Mouse (Mus musculus) midbrain, embryonic 13.5 days (tissue): ENCODE results near the gene Gpr39. TPM values are rescaled to one million over a fixed set of nuclear protein-coding genes. Genes with fewer than 3 reads are reported as not detected.

Source experiments
- ATAC-seq: fragments of 200-750 bp; cut with Nextera tagmentation; 2 replicates; pipeline ENCODE4 v1.8.0; 2017; ENCODE audit warnings: mild to moderate bottlenecking, moderate TSS enrichment, moderate library complexity
- H3K27ac ChIP-seq: fragments of 300-500 bp; sonication (generic); 2 replicates; pipeline ENCODE4 v1.5.1; 2015; ENCODE audit warnings: inconsistent platforms, mild to moderate bottlenecking, moderate library complexity
- H3K27me3 ChIP-seq: fragments of 300-500 bp; sonication (generic); 2 replicates; pipeline ENCODE4 v1.6.1; 2015; ENCODE audit warnings: mild to moderate bottlenecking, inconsistent platforms
- H3K36me3 ChIP-seq: fragments of 300-500 bp; sonication (generic); 2 replicates; pipeline ENCODE4 v1.6.1; 2015; ENCODE audit warnings: mild to moderate bottlenecking, inconsistent platforms
- H3K4me1 ChIP-seq: fragments of 300-500 bp; sonication (generic); replicated peaks from 2 replicates; pipeline ENCODE4 v1.6.1; 2015; ENCODE audit warnings: inconsistent platforms
- H3K4me2 ChIP-seq: fragments of 300-500 bp; sonication (generic); replicated peaks from 2 replicates; pipeline ENCODE4 v1.6.1; 2015; ENCODE audit warnings: moderate library complexity, mild to moderate bottlenecking, inconsistent platforms
- H3K4me3 ChIP-seq: fragments of 300-500 bp; sonication (generic); replicated peaks from 2 replicates; pipeline ENCODE4 v1.5.1; 2015; ENCODE audit warnings: mild to moderate bottlenecking, inconsistent platforms
- H3K9ac ChIP-seq: fragments of 300-500 bp; sonication (generic); replicated peaks from 2 replicates; pipeline ENCODE4 v1.6.1; 2015; ENCODE audit warnings: mild to moderate bottlenecking, inconsistent platforms
- H3K9me3 ChIP-seq: fragments of 300-500 bp; sonication (generic); 2 replicates; pipeline ENCODE4 v1.6.1; 2016; ENCODE audit warnings: mild to moderate bottlenecking, inconsistent platforms
- WGBS: fragments of 180-500 bp; shearing (Covaris S2); methylation state at CpG from one replicate; pipeline ENCODE4 v1.1.7; 2015; 5-methylcytosine and 5-hydroxymethylcytosine counted together
- polyA plus RNA-seq: library from polyadenylated mRNA; unstranded; fragments of >200 nt; fragmentation: Nextera tagmentation; extraction: Ambion mirVana; gene quantifications from 2 replicates; pipeline ENCODE4 v1.2.1, GENCODE M21; 2015

Gpr39 gene
- polyA plus RNA-seq, 1 experiment from 2014 or later, result not detected

GRCm38 (mm10) chr1:125920696-125921095, 243.9 kb downstream of the Gpr39 start:
- 92% methylated on average over 3 of the region's 3 CpGs for WGBS
- H3K4me3 ChIP-seq, result no peak overlapping the region

GRCm38 (mm10) chr1:125923062-125923461, 246.3 kb downstream of the Gpr39 start:
- Histone ChIP-seq H3K4me2 (no peak overlapping the region), H3K4me1 (no peaks in the 10 kb centered on the region), H3K36me3 (0 out of 2 replicates have a peak, but pooled peaks cover 2% of the 10 kb centered on the region), H3K27ac (no peak overlapping the region), H3K9me3 (no peaks in the 10 kb centered on the region), H3K27me3 (no peaks in the 10 kb centered on the region), H3K4me3 (no peak overlapping the region), H3K9ac (no peak overlapping the region)
- WGBS, result 88% methylated on average over 2 of the region's 2 CpGs
- ATAC-seq, result no peak

More at GRCm38 (mm10) chr1:125920696-125921095, 243.9 kb downstream of the Gpr39 start:
- Histone ChIP-seq H3K36me3 (0 out of 2 replicates have a peak, but pooled peaks cover 2% of the 10 kb centered on the region), H3K4me2 (no peak overlapping the region), H3K27me3 (0 out of 2 replicates have a peak, but pooled peaks cover under 1% of the 10 kb centered on the region), H3K27ac (no peak overlapping the region), H3K4me1 (no peaks in the 10 kb centered on the region), H3K9ac (no peak overlapping the region), H3K9me3 (no peaks in the 10 kb centered on the region)
- no peak for ATAC-seq

Other genes with a start within 250 kb of the Gpr39 start
- gene Actr3, start 241.3 kb upstream of the Gpr39 start, polyA plus RNA-seq, result 238 and 243 TPM in 2 replicates
- 25.3 and 28.8 TPM in 2 replicates for gene Slc35f5, start 116.4 kb upstream of the Gpr39 start, polyA plus RNA-seq
- 32.6 and 33.3 TPM in 2 replicates for gene Lypd1, start 236.1 kb downstream of the Gpr39 start, polyA plus RNA-seq